Mouse (Mus musculus): ENCODE data around the gene Pigp. TPM values are rescaled to one million over a fixed set of nuclear protein-coding genes. Genes with fewer than 3 reads are reported as not detected.

The Pigp gene
- polyA plus RNA-seq, 1 experiment from 2014 or later, result 125 TPM

GRCm38 (mm10) chr16:94396641-94397040 is 25.0 kb upstream of the Pigp start:
- Histone ChIP-seq H3K27ac (replicated peaks; ENCODE audit: low read depth, low read length) (no peak overlapping the region), H3K9ac (ENCODE audit: low read depth, low read length) (no peak overlapping the region), H3K9me3 (ENCODE audit: control insufficient read depth, low read length) (no peaks in the 10 kb centered on the region), H3K4me2 (ENCODE audit: low read depth, low read length) (no peak overlapping the region), H3K27me3 (replicated peaks; ENCODE audit: control insufficient read depth, insufficient read depth, low read length) (no peaks in the 10 kb centered on the region), H3K4me3 (ENCODE audit: low read depth, low read length) (no peak overlapping the region), H3K4me1 (ENCODE audit: control insufficient read depth, insufficient read depth, low read length) (peaks cover 4% of the 10 kb centered on the region; the same call in 1 of the 2 replicates), H3K36me3 (ENCODE audit: control insufficient read depth, insufficient read depth, low read length) (peaks cover 37% of the 10 kb centered on the region)
- ATAC-seq (ENCODE audit: low read depth) (no peak), DNase-seq (ENCODE audit: low spot score) (peak; percentile 12)
- WGBS, result 61% methylated on average over 7 of the region's 7 CpGs

DNA sequence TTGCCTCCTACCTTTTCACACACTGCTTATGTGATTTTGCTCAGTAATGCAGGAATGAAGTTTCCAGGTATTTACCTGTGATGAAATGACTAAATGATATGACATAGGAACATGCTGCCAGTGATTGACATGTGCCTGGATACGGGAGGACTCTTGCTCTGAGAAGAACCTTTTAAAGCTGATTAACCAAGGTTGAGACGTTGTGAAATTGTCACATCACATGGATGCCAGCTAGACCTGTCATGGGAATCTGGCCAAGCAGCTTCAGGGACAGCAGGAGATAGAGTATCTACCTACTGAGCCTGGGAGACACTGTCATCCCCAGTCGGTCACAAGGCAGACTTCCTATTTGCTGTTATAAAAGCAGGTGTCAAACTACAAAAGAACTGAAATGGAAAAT is 23.4 kb upstream of the Pigp start:
- H3K9ac ChIP-seq (ENCODE audit: low read depth, low read length), result no peak overlapping the region
- no peak overlapping the region for H3K27ac ChIP-seq (replicated peaks; ENCODE audit: low read depth, low read length)
- no peaks in the 10 kb centered on the region for H3K27me3 ChIP-seq (replicated peaks; ENCODE audit: control insufficient read depth, insufficient read depth, low read length)
- no peak overlapping the region for H3K4me3 ChIP-seq (ENCODE audit: low read depth, low read length)
- no peaks in the 10 kb centered on the region for H3K9me3 ChIP-seq (ENCODE audit: control insufficient read depth, low read length)
- no peak for DNase-seq (ENCODE audit: low spot score)
- WGBS, result 78% methylated on average over 3 of the region's 3 CpGs
- ATAC-seq (ENCODE audit: low read depth), result no peak
- H3K4me2 ChIP-seq (ENCODE audit: low read depth, low read length), result no peak overlapping the region
- peaks cover 4% of the 10 kb centered on the region; the same call in 1 of the 2 replicates for H3K4me1 ChIP-seq (ENCODE audit: control insufficient read depth, insufficient read depth, low read length)
- H3K36me3 ChIP-seq (ENCODE audit: control insufficient read depth, insufficient read depth, low read length), result peaks cover 37% of the 10 kb centered on the region

- H3K36me3 ChIP-seq (ENCODE audit: control insufficient read depth, insufficient read depth, low read length), result peaks cover 39% of the 10 kb centered on the region
- ATAC-seq (ENCODE audit: low read depth), result no peak
- WGBS, result 84% methylated on average over 4 of the region's 4 CpGs
These were observed 20.7 kb upstream of the Pigp start for GRCm38 (mm10) chr16:94392299-94392698.

DNA sequence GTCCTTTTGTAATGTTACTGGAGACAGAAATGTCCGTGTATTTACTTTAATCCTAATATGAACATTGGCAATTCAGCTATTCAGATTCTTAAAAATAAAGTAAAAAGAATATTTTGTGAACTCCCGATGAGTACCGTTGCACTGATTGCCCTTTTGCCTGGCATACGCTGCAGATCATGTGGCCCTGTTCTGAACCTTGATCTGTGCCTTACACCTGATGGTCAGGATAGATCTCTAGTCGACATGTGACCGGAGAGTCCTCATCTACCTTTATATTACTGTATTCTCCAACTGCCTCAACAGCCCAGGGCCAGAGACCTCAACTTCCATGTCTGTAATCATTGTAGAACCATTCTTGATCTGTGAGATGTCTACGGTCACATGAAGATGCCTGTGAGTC is 16.0 kb upstream of the Pigp start:
- Histone ChIP-seq H3K9me3 (ENCODE audit: control insufficient read depth, low read length) (no peaks in the 10 kb centered on the region), H3K27me3 (replicated peaks; ENCODE audit: control insufficient read depth, insufficient read depth, low read length) (no peaks in the 10 kb centered on the region), H3K4me2 (ENCODE audit: low read depth, low read length) (no peak overlapping the region), H3K36me3 (ENCODE audit: control insufficient read depth, insufficient read depth, low read length) (0 out of 2 replicates have a peak, but pooled peaks cover 17% of the 10 kb centered on the region), H3K27ac (replicated peaks; ENCODE audit: low read depth, low read length) (no peak overlapping the region), H3K4me1 (ENCODE audit: control insufficient read depth, insufficient read depth, low read length) (no peaks in the 10 kb centered on the region), H3K4me3 (ENCODE audit: low read depth, low read length) (no peak overlapping the region), H3K9ac (ENCODE audit: low read depth, low read length) (no peak overlapping the region)
- ATAC-seq (ENCODE audit: low read depth), result no peak
- no peak for DNase-seq (ENCODE audit: low spot score)
- WGBS, result 96% methylated on average over 7 of the region's 7 CpGs

More at GRCm38 (mm10) chr16:94392299-94392698, 20.7 kb upstream of the Pigp start:
- Histone ChIP-seq H3K27ac (replicated peaks; ENCODE audit: low read depth, low read length) (no peak overlapping the region; the same call in 1 of the 2 replicates), H3K27me3 (replicated peaks; ENCODE audit: control insufficient read depth, insufficient read depth, low read length) (no peaks in the 10 kb centered on the region), H3K4me1 (ENCODE audit: control insufficient read depth, insufficient read depth, low read length) (peaks cover 4% of the 10 kb centered on the region; the same call in 1 of the 2 replicates), H3K9me3 (ENCODE audit: control insufficient read depth, low read length) (no peaks in the 10 kb centered on the region), H3K4me2 (ENCODE audit: low read depth, low read length) (no peak overlapping the region), H3K9ac (ENCODE audit: low read depth, low read length) (no peak overlapping the region), H3K4me3 (ENCODE audit: low read depth, low read length) (no peak overlapping the region)
- DNase-seq (ENCODE audit: low spot score), result no peak

GRCm38 (mm10) chr16:94383277-94383676 is 11.6 kb upstream of the Pigp start:
- no peak overlapping the region for H3K4me3 ChIP-seq (ENCODE audit: low read depth, low read length)
- 90% methylated on average over 3 of the region's 3 CpGs for WGBS
- no peak overlapping the region for H3K27ac ChIP-seq (replicated peaks; ENCODE audit: low read depth, low read length)
- peaks cover 16% of the 10 kb centered on the region; the same call in 1 of the 2 replicates for H3K4me1 ChIP-seq (ENCODE audit: control insufficient read depth, insufficient read depth, low read length)
- no peaks in the 10 kb centered on the region for H3K9me3 ChIP-seq (ENCODE audit: control insufficient read depth, low read length)
- H3K9ac ChIP-seq (ENCODE audit: low read depth, low read length), result no peak overlapping the region
- H3K4me2 ChIP-seq (ENCODE audit: low read depth, low read length), result no peak overlapping the region
- DNase-seq (ENCODE audit: low spot score) (no peak), ATAC-seq (ENCODE audit: low read depth) (no peak)
- H3K36me3 ChIP-seq (ENCODE audit: control insufficient read depth, insufficient read depth, low read length), result 0 out of 2 replicates have a peak, but pooled peaks cover 12% of the 10 kb centered on the region
- H3K27me3 ChIP-seq (replicated peaks; ENCODE audit: control insufficient read depth, insufficient read depth, low read length), result no peaks in the 10 kb centered on the region

- H3K9me3 ChIP-seq (ENCODE audit: control insufficient read depth, low read length), result no peaks in the 10 kb centered on the region
- H3K9ac ChIP-seq (ENCODE audit: low read depth, low read length), result no peak overlapping the region
- no peaks in the 10 kb centered on the region for H3K27me3 ChIP-seq (replicated peaks; ENCODE audit: control insufficient read depth, insufficient read depth, low read length)
- no peak overlapping the region for H3K4me3 ChIP-seq (ENCODE audit: low read depth, low read length)
- H3K36me3 ChIP-seq (ENCODE audit: control insufficient read depth, insufficient read depth, low read length), result no peaks in the 10 kb centered on the region
- no peak overlapping the region; the same call in 1 of the 2 replicates for H3K27ac ChIP-seq (replicated peaks; ENCODE audit: low read depth, low read length)
- ATAC-seq (ENCODE audit: low read depth) (no peak), DNase-seq (ENCODE audit: low spot score) (no peak)
- 59% methylated on average over 1 of the region's 1 CpGs for WGBS
- no peak overlapping the region for H3K4me2 ChIP-seq (ENCODE audit: low read depth, low read length)
- H3K4me1 ChIP-seq (ENCODE audit: control insufficient read depth, insufficient read depth, low read length), result peaks cover 19% of the 10 kb centered on the region; the same call in 1 of the 2 replicates
These were observed 7.7 kb upstream of the Pigp start for GRCm38 (mm10) chr16:94379386-94379785.

- peak overlapping the region; percentile 98 for H3K27ac ChIP-seq (replicated peaks; ENCODE audit: low read depth, low read length)
- H3K9ac ChIP-seq (ENCODE audit: low read depth, low read length), result peak overlapping the region; percentile 95
- DNase-seq (ENCODE audit: low spot score) (no peak), ATAC-seq (ENCODE audit: low read depth) (peak; percentile 82)
- peak overlapping the region; percentile 96 for H3K4me3 ChIP-seq (ENCODE audit: low read depth, low read length)
- WGBS, result under 1% methylated on average over 35 of the region's 43 CpGs
- no peaks in the 10 kb centered on the region for H3K9me3 ChIP-seq (ENCODE audit: control insufficient read depth, low read length)
- H3K4me2 ChIP-seq (ENCODE audit: low read depth, low read length), result peak overlapping the region; percentile 67
- H3K4me1 ChIP-seq (ENCODE audit: control insufficient read depth, insufficient read depth, low read length), result peaks cover 26% of the 10 kb centered on the region
- H3K27me3 ChIP-seq (replicated peaks; ENCODE audit: control insufficient read depth, insufficient read depth, low read length), result no peaks in the 10 kb centered on the region
- 0 out of 2 replicates have a peak, but pooled peaks cover 7% of the 10 kb centered on the region for H3K36me3 ChIP-seq (ENCODE audit: control insufficient read depth, insufficient read depth, low read length)
These were observed 734 bp downstream of the Pigp start for GRCm38 (mm10) chr16:94370915-94371300.

DNA sequence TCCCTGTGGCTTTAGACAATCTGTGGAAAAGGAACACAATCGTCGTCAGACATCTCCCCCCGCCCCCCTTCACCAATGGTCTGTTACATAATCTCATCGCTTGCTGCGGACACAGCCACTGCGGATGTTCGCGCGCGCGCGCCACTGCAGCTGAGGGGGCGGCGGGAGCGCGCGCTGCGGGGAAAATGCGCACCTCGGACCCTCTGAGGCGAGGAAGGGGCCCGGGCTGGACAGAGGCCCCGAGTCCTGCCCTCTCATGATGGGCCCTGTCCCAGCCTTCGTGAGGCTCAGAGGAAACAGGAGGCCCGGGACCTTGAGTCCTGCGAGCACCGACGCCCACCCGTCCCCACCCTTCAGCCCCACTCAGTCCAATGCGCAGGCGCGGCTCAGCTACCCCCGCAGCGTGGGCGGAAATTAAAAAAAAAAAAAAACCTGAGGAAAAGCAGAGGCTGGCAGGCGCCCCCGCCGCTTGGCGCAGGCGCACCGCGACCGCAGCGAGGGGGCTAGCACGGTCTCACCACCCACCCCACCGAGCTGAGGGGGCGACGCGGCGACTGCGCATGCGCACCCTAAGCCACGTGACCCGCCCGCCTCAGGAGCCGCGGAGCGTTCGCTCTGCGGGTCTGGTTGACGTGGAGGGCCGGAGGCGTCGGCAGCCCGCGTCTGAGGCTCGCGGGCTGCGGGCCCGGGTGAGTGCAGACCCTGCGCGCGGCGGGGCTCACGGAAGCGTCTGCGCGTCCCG is 1.3 kb downstream of the Pigp start, which contains the start of gene Ttc3:
Gene Ttc3 (plus strand): TSS at position 446 of the 742 bp plus-strand sequence.
- H3K36me3 ChIP-seq (ENCODE audit: control insufficient read depth, insufficient read depth, low read length), result 0 out of 2 replicates have a peak, but pooled peaks cover 7% of the 10 kb centered on the region
- H3K9ac ChIP-seq (ENCODE audit: low read depth, low read length), result peak within 1 kb of the TSS; percentile 95
- H3K9me3 ChIP-seq (ENCODE audit: control insufficient read depth, low read length), result no peaks in the 10 kb centered on the region
- under 1% methylated on average over 44 of the region's 79 CpGs for WGBS
- peak within 1 kb of the TSS; percentile 98 for H3K27ac ChIP-seq (replicated peaks; ENCODE audit: low read depth, low read length)
- peaks cover 26% of the 10 kb centered on the region for H3K4me1 ChIP-seq (ENCODE audit: control insufficient read depth, insufficient read depth, low read length)
- peak within 1 kb of the TSS; percentile 67 for H3K4me2 ChIP-seq (ENCODE audit: low read depth, low read length)
- peak; percentile 97 for DNase-seq (ENCODE audit: low spot score)
- peak; percentile 81 for ATAC-seq (ENCODE audit: low read depth)
- peak within 1 kb of the TSS; percentile 96 for H3K4me3 ChIP-seq (ENCODE audit: low read depth, low read length)
- no peaks in the 10 kb centered on the region for H3K27me3 ChIP-seq (replicated peaks; ENCODE audit: control insufficient read depth, insufficient read depth, low read length)
